Mouse (Mus musculus) intestine, postnatal 0 days (tissue): Measurements from ENCODE around the gene Vps35l. TPM values are rescaled to one million over a fixed set of nuclear protein-coding genes. Genes with fewer than 3 reads are reported as not detected.

Experiments used
- ATAC-seq: fragments of 200-750 bp; cut with Nextera tagmentation; 2 replicates; pipeline ENCODE4 v1.8.0; 2017; ENCODE audit warnings: mild to moderate bottlenecking, moderate TSS enrichment, moderate library complexity
- H3K27ac ChIP-seq: fragments of 300-500 bp; sonication (generic); 2 replicates; pipeline ENCODE4 v1.5.1; 2014; ENCODE audit warnings: mild to moderate bottlenecking, low read depth, low read length, moderate library complexity
- H3K27me3 ChIP-seq: fragments of 300-500 bp; sonication (generic); replicated peaks from 2 replicates; pipeline ENCODE4 v1.6.1; 2014; ENCODE audit warnings: low read length, mixed read lengths; ENCODE audit not compliant: control insufficient read depth, insufficient read depth
- H3K36me3 ChIP-seq: fragments of 300-500 bp; sonication (generic); 2 replicates; pipeline ENCODE4 v1.6.1; 2014; ENCODE audit warnings: mild to moderate bottlenecking, moderate library complexity; ENCODE audit not compliant: control insufficient read depth, insufficient read depth
- H3K4me1 ChIP-seq: fragments of 300-500 bp; sonication (generic); replicated peaks from 2 replicates; pipeline ENCODE4 v1.6.1; 2014; ENCODE audit warnings: antibody characterized with exemption, low read length, mixed read lengths; ENCODE audit not compliant: control insufficient read depth, insufficient read depth
- H3K4me2 ChIP-seq: fragments of 300-500 bp; sonication (generic); replicated peaks from 2 replicates; pipeline ENCODE4 v1.6.1; 2014; ENCODE audit warnings: low read depth, mild to moderate bottlenecking, moderate library complexity
- H3K4me3 ChIP-seq: fragments of 300-500 bp; sonication (generic); 2 replicates; pipeline ENCODE4 v1.5.1; 2014; ENCODE audit warnings: low read depth, low read length
- H3K9ac ChIP-seq: fragments of 300-500 bp; sonication (generic); 2 replicates; pipeline ENCODE4 v1.6.1; 2014; ENCODE audit warnings: mild to moderate bottlenecking, low read depth, low read length
- H3K9me3 ChIP-seq: fragments of 300-500 bp; sonication (generic); 2 replicates; pipeline ENCODE4 v1.6.1; 2016; ENCODE audit warnings: mixed run types; ENCODE audit not compliant: control insufficient read depth
- CTCF ChIP-seq: sonication (generic); IDR thresholded peaks from 2 replicates; pipeline ENCODE4 v1.5.1; 2016; ENCODE audit warnings: low read depth, mild to moderate bottlenecking, control low read depth, antibody characterized with exemption, moderate library complexity
- WGBS: fragments of 180-500 bp; shearing (Covaris S2); extraction: QIAGEN DNeasy Blood & Tissue Kit; methylation state at CpG from one replicate; pipeline ENCODE4 v1.1.7; 2014; 5-methylcytosine and 5-hydroxymethylcytosine counted together
- polyA plus RNA-seq: library from polyadenylated mRNA; unstranded; fragments of >200 nt; fragmentation: Nextera tagmentation; extraction: Ambion mirVana; gene quantifications from 2 replicates; pipeline ENCODE4 v1.2.1, GENCODE M21; 2015

Vps35l gene
- polyA plus RNA-seq, 1 experiment from 2014 or later: 57.8 TPM

DNA sequence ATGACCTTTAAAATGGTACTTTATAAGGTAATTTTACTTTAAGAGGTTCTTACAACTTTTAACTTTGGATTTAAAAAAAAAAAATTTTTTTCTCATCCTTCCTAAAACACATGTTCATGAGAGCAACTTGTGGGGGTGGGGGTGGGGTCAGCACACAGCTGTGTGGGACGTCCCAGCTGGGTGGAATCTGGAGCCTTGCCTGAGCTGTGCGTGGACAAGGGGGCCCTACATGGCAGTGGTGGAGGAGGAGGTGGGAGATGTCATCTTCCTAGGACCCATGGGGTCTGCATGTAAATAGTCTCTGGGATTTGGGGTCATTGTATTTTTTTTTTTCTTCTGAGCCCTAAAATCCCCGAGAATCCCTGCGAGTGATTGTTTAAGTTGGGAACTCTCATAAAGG, 18.3 kb downstream of the Vps35l start:
- ATAC-seq: no peak
- no peaks in the 10 kb centered on the region for H3K27me3 ChIP-seq
- H3K4me1 ChIP-seq: no peaks in the 10 kb centered on the region
- no peak overlapping the region for H3K27ac ChIP-seq
- no peak for TF ChIP-seq CTCF
- no peaks in the 10 kb centered on the region for H3K9me3 ChIP-seq
- no peak overlapping the region for H3K4me3 ChIP-seq
- no peak overlapping the region for H3K4me2 ChIP-seq
- peaks cover 69% of the 10 kb centered on the region for H3K36me3 ChIP-seq
- no peak overlapping the region for H3K9ac ChIP-seq
- WGBS: 72% methylated on average over 4 of the region's 4 CpGs

DNA sequence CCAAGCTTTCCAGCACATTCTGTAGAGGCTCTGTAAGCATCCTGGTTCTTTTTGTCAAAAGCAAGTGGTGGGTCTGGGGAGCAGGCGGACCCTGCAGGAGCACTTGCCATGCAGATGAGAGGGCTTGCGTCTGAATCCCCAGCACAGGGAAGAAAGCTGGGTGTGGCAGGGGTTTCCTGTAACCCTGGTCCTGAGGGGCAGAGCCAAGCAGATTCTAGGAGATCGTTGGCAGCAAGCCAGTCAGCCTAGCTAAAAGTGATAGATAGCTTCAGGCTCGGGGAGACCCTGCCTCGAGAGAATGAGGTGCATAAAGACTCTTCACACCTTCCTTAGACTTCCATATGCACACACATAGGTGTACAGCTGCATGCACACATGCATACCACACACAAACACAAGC, 19.3 kb downstream of the Vps35l start:
- no peak for ATAC-seq
- 50% methylated on average over 5 of the region's 5 CpGs for WGBS
- H3K4me2 ChIP-seq: no peak overlapping the region

DNA sequence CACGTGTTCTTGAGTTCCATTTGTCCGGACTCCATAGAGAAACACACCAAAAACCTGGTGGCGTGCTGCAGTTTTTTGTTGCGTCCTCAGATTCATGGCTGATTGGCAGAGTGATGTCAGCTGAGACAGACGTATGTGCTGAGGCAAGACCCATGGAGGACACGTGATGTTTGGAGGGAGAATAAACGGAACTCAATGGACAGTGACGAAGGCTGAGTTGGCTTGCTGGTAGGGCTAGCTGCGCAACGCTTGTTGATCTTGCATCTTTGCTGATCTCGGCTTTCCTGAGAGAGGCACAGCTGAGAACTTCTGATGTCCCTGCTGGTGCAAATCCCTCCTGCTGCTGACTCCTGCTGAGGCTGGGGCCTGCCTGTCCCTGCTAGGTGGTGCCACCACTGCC, 23.9 kb downstream of the Vps35l start:
- WGBS: 87% methylated on average over 11 of the region's 11 CpGs
- Histone ChIP-seq H3K9me3 (no peaks in the 10 kb centered on the region), H3K27me3 (no peaks in the 10 kb centered on the region), H3K4me2 (no peak overlapping the region), H3K27ac (no peak overlapping the region), H3K4me3 (no peak overlapping the region), H3K36me3 (peaks cover 79% of the 10 kb centered on the region), H3K4me1 (no peaks in the 10 kb centered on the region), H3K9ac (no peak overlapping the region)
- ATAC-seq: no peak
- no peak for TF ChIP-seq CTCF

More for the DNA sequence above, 19.3 kb downstream of the Vps35l start:
- H3K4me3 ChIP-seq: no peak overlapping the region
- H3K9me3 ChIP-seq: no peaks in the 10 kb centered on the region
- no peak for TF ChIP-seq CTCF
- no peak overlapping the region for H3K9ac ChIP-seq
- no peak overlapping the region for H3K27ac ChIP-seq
- H3K36me3 ChIP-seq: peaks cover 71% of the 10 kb centered on the region
- no peaks in the 10 kb centered on the region for H3K27me3 ChIP-seq
- no peaks in the 10 kb centered on the region for H3K4me1 ChIP-seq

DNA sequence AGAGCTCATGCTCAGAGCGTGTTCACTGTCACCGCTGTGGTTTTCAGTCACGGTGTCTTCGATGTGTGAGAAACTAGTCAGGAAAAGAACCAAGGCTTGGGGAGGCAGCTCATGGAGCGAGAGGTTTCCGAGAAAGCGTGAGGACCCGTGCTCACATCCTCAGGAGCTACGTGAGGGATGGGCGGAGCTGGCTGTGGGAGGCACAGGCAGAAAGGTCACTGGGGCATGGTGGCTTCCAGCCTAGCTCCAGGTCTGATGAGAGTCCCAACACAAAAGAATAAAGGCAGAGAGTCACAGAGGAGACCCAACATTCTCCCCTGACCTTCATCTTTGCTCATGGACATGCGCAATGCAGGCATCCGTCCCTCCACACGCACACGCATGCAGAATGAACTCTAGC, 24.7 kb downstream of the Vps35l start:
- H3K9me3 ChIP-seq: no peaks in the 10 kb centered on the region
- no peak for ATAC-seq
- H3K9ac ChIP-seq: no peak overlapping the region
- H3K27me3 ChIP-seq: no peaks in the 10 kb centered on the region
- H3K4me2 ChIP-seq: no peak overlapping the region
- 86% methylated on average over 14 of the region's 14 CpGs for WGBS
- TF ChIP-seq CTCF: no peak
- peaks cover 76% of the 10 kb centered on the region for H3K36me3 ChIP-seq
- H3K4me3 ChIP-seq: no peak overlapping the region
- H3K4me1 ChIP-seq: no peaks in the 10 kb centered on the region
- H3K27ac ChIP-seq: no peak overlapping the region

DNA sequence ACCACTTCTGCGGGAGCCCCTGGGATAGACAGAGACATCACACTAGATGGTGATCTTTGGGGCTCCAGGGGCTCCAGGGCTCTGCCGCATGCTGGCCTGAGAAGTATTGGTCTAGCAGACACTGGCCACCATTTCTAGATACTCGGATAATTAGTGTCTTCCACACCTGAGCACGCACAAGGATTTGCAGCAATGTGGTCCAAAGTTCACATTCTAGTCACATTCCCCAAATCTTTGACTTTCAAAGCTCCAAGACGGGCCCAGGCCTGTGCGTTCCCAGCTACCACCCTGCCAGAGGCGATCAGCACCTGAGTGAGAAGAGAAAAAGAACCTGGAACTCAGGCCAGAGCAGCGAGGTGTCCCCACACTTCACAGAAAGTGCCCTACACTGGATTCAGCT, 25.6 kb downstream of the Vps35l start:
- H3K9me3 ChIP-seq: no peaks in the 10 kb centered on the region
- no peaks in the 10 kb centered on the region for H3K27me3 ChIP-seq
- no peak overlapping the region for H3K9ac ChIP-seq
- H3K4me1 ChIP-seq: no peaks in the 10 kb centered on the region
- H3K4me3 ChIP-seq: no peak overlapping the region
- ATAC-seq: no peak
- WGBS: 44% methylated on average over 8 of the region's 8 CpGs
- no peak overlapping the region for H3K27ac ChIP-seq
- no peak for TF ChIP-seq CTCF
- peaks cover 77% of the 10 kb centered on the region for H3K36me3 ChIP-seq
- no peak overlapping the region for H3K4me2 ChIP-seq

DNA sequence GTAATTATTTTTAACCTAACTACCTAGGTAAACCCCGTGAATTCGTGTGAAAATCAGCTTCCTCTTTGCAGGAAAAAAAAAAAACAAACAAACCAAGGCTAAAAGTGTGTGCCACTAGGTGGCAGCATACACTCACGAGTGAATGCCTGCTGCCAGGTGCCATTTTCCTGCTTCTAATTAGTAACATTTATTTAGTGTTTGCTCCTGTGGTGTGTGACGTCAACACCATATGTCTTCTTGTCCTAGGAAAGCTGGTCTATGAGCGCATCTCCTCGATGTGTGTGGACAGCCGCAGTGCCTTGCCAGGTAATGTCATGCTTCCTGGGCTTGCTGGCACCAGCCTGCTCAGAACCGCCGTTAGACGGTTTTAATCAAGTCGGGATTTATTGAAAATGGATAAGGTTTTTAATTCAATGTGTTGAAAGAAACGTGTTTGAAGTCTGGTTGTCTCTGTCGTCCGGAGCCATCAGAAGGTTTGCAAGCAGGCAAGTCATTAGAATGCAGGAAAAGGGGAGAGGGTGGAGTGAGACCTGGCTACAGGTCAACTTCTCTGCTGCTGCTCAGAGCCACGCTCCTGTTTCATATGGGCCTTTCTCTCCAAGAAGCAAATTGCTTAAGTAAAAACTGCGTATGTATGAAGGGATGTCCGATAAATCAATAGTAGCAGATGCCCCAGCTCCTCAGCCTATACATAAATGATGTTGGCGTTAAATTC, 26.2 kb downstream of the Vps35l start:
- ATAC-seq: no peak
- TF ChIP-seq CTCF: peak; percentile 94
- 61% methylated on average over 18 of the region's 18 CpGs for WGBS
- no peaks in the 10 kb centered on the region for H3K27me3 ChIP-seq
- H3K9ac ChIP-seq: no peak overlapping the region
- H3K4me1 ChIP-seq: no peaks in the 10 kb centered on the region
- no peak overlapping the region for H3K4me3 ChIP-seq
- no peaks in the 10 kb centered on the region for H3K9me3 ChIP-seq
- H3K36me3 ChIP-seq: peaks cover 77% of the 10 kb centered on the region
- no peak overlapping the region for H3K27ac ChIP-seq
- no peak overlapping the region for H3K4me2 ChIP-seq

DNA sequence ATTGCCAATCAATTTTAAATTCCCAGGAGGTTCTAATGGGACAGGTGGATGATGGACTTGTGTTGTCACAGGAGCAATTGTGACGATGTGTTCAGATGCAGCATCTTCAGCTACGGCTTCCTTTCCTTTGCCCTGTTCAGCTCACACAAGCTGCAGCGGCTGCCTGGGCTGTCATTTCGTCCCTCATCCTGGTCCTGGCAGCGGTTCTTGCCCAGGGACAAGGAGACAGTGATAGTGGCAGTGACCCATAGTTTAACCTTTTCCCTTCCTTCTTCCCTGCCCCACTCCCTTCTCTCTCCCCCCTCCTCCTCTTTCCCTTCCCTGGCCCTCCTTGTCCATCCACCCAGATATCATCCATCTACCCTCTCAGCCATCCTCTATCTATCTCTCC, 26.8 kb downstream of the Vps35l start:
- H3K9me3 ChIP-seq: no peaks in the 10 kb centered on the region
- H3K9ac ChIP-seq: no peak overlapping the region
- H3K4me3 ChIP-seq: no peak overlapping the region
- TF ChIP-seq CTCF: no peak
- H3K36me3 ChIP-seq: peaks cover 72% of the 10 kb centered on the region
- ATAC-seq: no peak
- no peaks in the 10 kb centered on the region for H3K4me1 ChIP-seq
- H3K27me3 ChIP-seq: no peaks in the 10 kb centered on the region
- H3K27ac ChIP-seq: no peak overlapping the region
- 90% methylated on average over 5 of the region's 5 CpGs for WGBS
- H3K4me2 ChIP-seq: no peak overlapping the region
